Mouse (Mus musculus) right cerebral cortex, postnatal 4 days (tissue): ENCODE results near the gene Trim40.

ENCODE experiments used
- DNase-seq: peaks from one replicate; pipeline ENCODE4 v3.0.0-alpha.2; 2022

Gene Trim40

DNA sequence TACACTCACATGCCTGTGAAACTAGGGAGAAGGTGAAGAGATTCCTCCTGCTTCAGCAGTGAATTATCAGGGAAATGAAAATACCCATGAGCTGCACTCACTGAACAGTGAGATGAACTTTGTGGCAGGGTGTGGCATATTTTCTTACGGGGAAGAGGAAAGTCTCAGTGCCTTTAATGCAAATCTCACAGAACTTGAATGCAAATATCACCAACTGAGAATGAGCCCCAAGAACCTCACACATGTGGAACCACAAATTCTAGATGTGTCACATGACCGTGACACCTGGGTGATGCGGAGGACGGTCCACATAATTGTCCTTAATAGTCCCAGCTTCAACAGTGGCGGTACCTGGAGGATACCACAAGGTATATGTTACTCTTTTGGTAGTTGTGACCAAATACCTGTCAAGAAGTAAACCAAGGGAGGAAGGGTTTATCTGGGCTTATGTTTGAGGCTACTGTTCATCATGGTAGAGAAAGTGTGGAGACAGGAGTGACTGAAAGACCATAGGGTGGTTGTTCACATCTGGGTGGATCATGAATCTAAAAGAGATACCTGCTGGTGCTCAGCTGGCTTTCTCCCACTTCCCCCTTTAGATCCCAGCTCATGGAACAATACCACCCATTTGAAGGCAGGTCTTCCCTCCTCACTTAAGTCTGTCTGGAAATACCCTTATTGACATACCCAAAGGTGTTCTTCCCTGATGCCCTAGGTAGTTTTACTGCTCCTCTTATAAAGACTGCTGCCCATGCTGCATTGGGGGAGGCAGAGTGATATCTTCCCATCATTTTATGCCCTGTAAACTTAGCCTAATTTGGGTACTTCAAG is at the start of gene Trim40:
TSS of gene Trim40 (minus strand) at position 51 of the 831 bp plus-strand sequence.
- no peak for DNase-seq

DNA sequence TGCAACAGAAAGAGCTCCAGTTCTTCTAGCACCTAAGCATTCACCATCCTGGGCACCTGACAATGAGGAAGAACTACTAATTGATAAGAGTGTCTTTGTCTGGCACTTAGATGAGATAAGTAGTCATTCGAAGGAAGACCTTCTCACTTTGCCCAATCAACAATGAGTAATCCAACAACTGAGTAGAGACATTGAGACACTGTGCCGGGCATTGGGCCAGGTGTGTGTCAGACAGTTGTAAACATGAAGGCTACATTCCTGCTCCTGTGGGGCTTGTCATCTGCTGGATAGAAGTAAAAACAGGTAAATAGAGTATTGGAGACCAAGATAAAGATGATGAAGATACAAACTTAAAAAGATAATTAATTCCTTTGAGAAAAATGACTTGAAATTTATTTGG is 48.1 kb upstream of the Trim40 start:
- no peak for DNase-seq

DNA sequence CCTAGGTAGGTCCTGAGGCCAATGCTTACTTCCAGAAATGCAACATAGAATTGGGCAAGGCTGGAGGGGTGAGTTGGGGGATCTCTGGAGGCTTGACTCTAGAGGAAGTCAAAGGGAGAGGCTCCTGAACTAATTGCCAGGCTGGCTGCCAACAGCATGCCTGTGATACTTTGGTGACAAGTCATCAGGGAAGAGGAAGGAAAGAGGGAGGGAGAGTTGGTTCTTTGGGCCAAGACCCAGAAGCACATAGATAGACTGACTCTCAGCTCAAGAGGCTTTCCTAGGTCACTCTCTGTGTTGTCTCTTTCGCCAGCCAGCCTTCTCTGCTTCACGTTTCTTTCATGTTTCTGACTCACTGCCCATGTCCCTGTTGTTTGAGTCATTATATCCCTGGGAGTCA is 41.9 kb upstream of the Trim40 start:
- DNase-seq = no peak

DNA sequence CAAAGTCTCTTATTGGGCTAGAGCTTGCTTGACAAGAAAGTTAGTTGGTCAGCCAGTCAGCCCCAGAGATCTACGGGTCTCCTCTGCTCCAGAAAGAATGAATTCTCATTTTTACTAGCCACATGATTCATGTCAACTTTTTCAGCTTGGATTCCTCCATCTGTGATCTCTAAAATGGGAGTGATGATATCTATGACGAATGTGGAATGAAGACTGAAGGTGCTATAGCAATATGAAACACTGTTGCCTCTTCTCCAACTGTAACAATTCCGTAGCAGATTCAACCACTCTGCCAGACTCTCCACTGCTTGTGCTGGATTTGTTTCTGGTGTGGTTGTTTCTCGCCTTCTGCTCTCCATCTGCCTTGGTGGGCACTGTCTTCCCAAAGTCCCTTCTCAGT is 41.2 kb upstream of the Trim40 start:
- no peak for DNase-seq

DNA sequence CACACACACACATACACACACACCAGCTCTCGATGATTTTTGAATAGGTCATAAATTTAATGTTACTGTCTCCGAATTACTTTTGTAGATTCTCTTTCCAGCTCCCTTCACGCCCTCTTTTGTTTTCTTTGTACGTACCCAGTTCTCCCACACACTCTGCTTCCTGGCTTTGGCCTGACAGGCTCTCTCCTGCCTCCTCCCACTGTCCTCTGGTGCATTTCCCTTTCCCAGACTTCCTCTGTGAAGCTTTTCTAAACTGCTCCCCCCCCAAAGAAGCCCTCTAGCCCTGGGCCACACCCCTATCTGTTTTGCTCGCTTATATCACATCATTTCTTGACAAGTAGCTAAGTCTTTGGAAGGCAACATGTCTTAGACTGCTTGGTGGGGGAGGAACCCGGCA is 40.3 kb upstream of the Trim40 start:
- DNase-seq = no peak

DNA sequence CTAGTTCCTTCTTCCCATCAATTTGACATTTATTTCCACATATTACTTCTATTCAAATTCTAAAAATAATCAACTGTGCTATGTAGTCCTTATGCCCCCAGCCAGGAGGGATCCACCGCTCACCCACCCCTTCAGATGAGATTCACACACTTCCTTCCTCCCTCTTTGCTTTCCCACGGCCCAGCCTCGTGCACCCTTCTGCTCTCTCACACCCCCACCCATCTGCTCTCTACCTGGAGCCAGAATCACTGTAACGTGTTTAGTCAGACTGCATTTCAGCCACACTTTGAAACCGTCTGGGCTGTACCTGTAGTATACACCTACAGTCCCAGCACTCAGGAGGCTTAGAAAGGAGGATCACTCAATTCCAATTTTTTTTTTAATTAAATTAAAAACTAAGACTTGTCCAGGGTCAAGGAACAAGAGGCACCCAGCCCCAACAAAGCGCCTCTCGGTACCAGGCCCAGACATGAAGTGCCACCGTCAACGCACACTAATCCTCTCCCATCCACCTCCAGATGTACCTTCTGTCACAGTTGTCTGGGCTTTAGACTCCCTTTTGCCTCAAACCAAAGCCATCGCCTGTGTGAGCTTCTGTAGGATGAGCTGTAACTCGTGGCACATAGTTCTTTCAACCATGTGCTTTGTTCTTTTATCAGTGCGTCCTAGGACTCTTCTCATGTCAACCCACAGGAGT is 39.5 kb upstream of the Trim40 start:
- no peak for DNase-seq

DNA sequence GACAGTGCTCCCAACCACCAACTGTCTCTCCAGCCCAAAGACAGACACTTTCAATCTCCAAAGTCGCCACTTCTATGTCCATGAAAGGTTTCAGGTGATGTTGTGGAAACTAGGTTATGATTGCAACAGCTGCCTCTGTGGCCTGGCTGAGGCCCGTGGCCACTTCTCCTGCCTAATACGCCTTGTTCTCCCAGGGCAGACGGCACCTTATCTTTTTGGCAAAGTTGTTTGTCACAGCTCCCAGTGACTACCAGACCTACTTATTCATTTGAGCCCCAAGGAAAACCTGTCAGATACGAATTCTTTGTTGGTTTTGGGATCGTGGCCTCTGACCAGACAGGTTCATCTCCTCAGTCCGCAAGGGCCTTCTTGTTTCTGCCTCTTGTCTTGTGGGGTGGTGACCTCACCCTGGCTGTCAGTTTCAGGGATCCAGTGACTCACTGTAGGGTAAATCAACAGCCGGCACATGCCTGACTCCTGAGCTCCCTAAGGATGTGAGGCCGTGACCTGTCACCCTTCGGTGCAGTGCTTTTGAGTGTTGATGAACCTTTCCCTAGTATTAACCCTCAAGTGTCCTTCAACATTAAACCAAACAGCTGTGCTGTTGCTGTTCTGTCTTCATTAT is 37.7 kb upstream of the Trim40 start:
- no peak for DNase-seq

DNA sequence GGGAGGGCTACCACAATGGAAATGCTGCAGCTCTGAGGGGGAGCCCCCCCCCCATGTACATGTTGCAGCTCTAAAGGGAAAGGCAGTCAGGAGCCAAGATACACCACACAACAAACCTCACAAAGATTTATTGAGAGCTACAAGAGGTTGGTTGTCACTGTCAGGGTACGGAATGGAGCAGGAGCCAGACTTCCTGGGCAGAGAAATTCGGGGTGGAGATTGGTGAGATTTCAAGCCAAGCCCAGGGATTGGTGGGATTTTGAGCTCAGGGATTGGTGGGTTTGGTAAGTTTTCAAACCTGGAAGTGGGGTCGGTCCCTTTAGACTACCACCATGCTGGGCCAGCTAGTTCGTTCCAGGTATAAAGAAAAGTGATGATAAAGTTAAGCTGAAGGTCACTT is 33.6 kb upstream of the Trim40 start:
- DNase-seq = no peak

DNA sequence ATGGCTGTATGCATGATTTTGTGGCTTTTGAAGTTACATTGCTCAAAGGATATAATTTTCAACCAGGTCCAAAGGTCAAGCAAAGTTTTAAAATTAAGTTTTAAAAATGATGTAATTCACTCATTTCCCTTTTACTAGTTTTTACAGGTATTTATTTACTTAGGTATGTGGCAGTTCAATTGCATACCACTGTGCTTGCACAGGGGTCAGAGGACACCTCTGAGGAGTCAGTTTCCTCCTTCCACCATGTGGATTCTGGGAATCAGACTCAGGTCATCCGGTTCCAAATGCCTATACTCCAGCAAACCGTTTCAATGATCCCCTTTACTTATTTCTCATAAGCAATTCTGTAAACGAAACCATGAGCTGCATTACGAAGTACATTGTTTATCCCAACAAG is 32.8 kb upstream of the Trim40 start:
- DNase-seq = no peak

DNA sequence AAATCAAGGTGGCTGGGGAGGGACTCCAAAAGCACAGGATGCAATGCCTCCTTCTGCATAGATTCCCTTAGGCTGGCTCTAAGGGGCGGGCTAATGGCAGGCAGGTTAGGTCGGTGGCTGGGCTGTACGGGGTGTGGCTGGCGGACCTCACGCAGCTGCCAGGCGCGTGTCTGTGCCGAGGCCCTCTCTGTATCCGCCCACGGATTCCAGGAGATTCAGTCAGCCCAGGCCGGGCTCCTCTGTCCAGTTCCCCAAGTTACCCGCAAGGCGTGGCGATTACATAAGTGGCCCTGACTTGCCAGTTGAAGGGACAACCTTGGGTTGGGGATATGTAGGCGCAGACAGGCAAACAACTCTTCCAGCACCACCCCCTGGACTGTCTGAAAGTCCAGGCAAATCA is 30.3 kb upstream of the Trim40 start:
- no peak for DNase-seq

DNA sequence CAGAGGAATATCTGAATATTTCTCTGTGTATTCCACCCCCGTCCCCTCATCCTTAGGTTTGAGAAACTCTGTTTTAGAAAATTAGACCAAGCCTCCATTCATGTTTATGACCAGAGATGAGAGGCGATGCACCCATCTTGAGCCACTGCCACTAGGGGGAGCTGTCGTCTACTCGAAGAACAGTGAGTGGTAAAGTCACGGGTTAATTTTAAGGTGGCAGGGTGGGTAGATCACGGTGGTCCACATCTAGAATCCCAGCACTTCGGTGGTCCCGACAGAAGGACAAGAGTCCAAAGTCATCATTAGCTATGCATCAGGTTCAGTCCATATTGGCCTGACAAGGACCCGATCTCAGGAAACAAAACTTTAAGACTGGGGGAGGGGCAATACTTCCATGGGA is 25.2 kb upstream of the Trim40 start:
- DNase-seq = peak; percentile 73

DNA sequence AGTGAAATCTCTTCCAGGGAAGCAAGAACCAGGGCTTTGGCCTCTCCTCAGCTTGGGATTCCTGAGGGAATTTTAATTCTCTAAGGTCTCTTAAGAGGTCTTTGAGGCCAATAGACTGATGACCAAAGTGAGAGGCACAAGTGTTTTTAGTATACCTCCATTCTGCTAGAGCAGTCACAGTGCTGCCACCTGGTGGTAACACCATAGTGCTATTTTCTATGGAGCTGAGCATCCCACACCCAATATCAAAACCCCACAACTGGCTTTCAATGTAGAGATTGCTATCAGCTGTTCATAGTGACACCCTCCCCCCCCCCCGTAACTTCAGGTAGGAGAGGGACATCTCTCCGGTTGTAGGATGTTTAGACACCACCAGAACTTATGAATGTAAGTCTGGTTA is 24.2 kb upstream of the Trim40 start:
- DNase-seq = peak; percentile 81

DNA sequence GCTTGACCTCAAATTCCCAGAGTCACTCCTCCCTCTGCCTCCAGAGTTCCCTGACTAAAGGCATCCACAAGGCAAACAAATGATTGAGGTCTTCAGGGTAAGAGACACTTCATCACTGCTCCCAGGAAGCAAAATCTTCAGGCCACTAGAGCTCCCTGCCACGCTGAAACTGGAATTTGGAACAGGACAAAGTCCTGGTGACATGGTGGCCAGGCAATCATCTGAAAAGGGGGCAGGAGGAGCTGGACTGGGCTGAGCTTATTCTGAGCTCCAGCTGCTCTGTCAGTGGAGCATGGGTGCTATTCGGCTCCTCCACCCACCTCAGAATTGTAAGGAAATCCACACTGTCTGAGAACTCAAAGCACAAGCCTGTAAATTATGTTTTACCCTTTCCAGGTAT is 22.1 kb upstream of the Trim40 start:
- no peak for DNase-seq

DNA sequence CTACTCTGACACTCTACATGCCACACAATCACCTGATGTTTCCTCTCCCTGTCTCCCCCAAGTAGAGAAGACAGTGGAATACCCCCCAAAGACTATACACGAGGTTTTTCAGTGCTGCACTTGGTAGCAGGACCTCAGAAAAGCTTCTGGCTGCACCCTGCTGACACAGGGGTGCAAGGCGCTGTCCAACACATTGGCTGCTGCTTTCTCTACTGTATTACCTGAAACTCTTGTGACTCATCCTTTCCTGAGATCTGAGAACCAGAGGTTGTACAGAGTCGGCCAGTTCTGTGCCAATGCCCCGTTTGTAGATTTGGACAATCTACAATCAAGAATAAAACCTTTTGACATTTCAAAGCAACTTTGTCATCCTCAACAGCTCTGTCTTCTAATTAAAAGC is 19.9 kb upstream of the Trim40 start:
- DNase-seq = no peak

DNA sequence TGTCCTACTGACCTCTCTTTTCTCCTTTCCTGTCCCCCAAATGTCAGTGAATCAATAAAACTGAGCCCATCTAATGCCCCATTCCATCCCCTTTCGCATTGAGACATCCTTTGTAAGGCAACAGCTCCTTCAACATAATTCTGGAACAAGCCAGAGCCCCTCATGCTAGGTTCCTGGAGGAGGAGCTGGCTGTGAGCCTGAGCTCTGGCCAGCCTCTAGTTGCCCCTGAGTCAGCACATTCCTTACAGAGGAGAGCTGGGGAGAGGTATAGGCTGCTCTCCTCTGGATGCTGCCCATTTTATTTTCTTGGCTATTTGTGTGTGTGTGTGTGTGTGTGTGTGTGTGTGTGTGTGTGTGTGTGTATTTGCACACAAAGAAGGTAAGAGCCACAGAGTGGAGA is 18.3 kb upstream of the Trim40 start:
- no peak for DNase-seq

DNA sequence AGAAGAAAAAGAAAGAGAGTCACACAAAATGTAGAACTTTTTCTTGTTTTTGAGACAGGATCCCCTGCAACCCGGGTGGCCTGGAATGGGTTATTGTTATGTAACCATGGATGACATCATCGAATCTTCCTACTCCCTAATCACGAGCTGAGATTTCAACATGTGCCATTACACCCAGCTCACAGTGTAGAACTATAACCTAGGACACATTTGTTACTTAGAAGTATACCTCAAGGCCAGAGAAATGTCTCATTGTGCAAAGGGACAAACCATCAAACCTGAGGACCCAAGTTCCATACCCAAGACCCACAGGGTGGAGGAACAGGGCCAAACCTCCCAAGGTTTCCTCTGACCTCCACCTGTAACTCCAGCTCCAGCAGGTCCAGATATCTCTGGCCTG is 13.7 kb upstream of the Trim40 start:
- DNase-seq = no peak

DNA sequence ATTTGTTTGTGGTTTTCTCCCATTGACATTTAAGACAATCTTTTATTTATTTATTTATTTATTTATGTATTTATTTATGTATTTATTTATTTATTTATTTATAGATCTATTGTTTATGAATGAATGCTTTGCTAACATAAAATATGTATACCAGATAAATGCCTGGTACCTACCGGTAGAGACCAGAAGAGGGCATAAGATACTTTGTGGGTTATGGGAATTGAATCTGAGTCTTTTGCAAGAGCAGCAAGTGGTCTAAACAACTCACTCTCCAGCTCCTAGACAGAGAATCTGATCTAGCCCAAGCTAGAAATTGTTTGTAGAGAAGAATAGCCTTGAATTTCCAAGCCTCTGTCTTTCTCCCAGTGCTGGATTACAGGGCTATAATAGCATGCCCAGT is 10.8 kb upstream of the Trim40 start:
- DNase-seq = no peak

DNA sequence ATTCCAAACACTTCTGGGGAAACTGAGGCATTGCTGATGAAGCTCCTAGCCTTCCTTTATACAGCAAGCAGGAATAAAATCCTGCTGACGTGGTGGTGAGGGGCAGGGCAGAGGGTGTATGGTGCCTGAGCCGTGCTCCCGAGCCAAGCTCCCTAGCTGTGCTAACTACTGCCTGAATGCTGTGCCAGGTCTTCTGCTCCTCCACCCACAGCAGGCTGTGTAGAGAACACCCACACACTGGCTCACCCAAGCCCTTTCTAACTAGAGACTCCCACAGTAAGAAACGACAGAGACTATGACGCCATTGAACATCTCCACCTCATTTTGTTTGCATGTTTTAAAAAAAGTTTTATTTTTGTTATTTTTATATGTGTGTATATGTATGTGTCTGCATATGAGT is 10.1 kb upstream of the Trim40 start:
- no peak for DNase-seq

DNA sequence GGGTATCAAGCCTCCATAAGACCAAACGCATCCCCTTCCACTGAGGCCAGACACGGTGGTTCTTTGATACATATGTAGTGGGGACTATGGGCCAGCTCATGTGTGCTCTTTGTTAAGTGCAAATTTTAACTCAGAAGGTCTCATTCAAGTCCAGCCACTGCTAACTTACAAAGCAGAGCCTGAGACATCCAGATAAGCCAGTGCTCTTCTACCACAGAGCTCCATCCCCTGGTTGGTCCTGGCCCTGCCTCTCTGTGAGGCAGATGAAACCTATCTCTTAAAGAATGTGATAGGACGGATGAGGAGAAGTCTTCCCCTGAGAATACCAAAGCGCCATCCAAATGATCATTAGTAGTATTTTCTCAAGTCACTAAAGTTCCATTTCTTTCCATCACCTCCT is 9.5 kb upstream of the Trim40 start:
- no peak for DNase-seq

DNA sequence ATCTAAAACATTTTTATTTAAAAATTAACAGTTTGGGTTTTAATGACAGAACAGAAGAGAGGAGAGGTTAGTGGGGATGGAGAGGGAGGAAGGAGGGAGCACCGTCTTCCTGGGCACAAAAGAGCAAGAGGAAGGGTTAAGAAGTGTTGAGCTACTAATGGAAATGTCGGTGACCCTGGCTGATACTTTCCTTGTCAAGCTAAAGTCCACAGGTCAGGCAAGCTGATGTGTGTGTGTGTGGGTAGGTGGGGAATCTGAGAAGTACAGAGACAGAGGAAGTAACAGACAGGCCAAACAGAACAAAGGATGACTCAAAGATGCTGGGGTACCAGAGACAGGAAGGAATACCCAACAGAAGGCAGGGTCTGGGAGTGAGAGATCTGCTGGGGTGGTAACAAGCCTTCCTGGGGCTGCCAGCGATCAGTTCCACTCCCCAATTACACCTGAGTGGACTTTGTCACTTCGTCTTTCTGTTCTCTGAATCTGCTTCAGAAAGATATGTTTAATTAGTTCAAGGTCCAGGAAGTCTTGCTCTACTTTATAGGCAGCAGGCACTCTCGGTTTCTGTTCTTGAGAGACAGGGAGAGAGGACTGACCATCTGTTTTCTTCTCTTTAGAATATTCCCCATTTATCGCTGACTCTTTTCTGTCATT is 7.8 kb upstream of the Trim40 start, which contains the start of gene Trim31:
TSS of gene Trim31 (plus strand) at position 567 of the 654 bp plus-strand sequence.
- no peak for DNase-seq

DNA sequence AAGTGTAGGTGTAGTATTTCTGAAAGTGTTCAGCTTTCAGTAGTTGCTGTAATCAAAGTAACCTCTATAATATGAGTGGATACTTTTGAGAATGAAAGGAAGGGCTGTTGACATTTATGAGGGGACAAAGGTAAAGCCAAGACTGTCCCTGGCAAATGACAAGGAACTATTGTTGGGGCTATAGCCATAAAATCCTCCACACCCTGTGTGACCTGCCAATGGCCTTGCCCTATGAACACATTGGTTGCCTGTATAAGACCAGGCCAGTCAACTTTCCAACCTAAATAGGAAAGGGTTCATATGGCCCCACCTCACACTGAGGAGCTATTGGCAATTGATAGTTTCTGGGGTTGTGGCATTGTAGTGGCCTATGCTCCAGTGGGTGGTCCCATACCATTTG is 7.1 kb upstream of the Trim40 start:
- no peak for DNase-seq

DNA sequence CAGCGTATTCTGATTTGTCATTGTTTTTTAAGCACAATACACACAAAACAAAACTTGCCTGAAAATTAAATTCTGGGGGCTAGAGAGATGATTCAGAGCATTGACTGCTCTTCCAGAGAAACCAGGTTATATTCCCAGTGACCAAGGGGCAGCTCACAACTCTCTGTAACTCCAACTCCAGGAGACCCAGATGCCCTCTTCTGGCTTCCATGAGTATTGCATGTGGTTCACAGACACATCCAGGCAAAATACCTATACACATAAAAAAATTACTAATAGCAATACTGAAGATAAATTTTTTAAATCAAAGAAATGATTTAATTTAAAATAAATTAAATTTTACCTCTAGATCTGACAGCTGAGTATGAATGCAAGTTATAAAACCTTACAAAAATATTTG is 6.7 kb upstream of the Trim40 start:
- peak; percentile 18 for DNase-seq

DNA sequence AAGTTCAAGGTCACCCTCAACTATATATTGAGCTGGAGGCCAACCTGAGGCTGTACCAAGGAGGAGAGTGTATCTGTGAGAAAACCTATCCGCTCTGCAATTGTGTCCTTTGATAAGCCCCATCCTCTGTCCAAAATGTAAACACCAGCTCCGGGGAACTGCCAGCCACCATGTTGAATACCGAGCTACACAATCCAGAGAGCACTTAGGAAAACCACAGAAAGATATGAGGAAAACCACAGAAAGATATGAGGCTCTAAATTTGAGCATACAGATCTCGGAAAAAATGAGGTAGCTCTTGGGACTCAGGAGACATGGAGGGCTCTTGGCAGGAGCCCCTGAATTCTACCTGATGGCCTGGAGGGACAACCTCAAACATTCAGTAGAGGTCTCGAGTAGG is 3.5 kb upstream of the Trim40 start:
- DNase-seq = no peak

DNA sequence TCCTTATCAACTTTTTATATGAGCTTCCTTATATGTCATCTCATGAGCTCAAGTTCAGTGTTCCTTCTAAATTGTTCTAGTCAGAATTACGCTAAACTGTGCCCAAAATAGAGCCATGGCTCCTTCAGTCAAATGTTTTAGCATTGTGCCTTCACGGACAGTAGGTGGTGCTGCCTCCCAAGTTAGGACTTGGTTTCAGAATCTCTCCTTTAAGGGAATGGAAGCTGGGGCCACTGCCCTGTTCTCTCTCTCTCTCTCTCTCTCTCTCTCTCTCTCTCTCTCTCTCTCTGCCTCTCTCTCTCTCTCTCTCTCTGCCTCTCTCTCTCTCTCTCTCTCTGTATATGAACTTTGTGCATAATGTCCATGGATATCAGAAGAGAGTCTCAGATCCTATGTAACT is 2.4 kb upstream of the Trim40 start:
- DNase-seq = peak; percentile 47
